Mouse (Mus musculus): ENCODE data around the gene Castor2.

Gene Castor2

DNA sequence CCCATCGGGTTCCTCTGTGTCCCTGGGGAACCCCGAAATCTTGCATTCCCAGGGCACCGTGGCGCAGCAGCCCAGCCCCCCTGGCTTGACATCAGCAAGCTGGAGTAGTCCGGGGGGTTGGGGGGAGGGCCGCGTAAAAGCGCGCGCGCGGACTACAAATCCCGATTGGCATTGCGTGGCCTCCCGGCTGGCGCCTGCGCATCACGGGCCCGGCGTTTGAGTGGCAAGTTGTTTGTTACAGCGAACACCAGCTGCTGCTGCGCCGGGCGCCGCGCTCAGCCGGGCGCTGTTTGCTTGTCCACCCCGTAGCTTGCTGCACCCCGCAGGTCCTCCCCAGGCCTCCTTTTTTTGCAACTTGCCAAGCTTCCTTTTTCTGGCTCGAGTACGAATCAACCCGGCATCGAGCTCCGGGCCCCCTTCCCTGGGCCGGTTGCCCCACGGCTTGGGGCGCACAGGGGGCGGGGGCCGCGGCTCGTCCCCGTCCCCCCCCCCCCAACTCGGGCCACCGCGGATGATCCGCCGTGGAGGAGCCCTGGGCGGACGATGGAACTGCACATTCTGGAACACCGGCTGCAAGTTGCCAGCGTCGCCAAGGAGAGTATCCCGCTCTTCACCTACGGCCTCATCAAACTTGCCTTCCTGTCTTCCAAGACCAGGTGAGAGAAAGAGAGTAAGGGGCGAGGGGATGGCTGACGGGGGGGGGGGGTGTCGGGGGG lies at the start of gene Castor2:
Gene Castor2 (plus strand): TSS at position 216 of the 716 bp plus-strand sequence.
- DNase-seq = peak; percentile 91 to 94

DNA sequence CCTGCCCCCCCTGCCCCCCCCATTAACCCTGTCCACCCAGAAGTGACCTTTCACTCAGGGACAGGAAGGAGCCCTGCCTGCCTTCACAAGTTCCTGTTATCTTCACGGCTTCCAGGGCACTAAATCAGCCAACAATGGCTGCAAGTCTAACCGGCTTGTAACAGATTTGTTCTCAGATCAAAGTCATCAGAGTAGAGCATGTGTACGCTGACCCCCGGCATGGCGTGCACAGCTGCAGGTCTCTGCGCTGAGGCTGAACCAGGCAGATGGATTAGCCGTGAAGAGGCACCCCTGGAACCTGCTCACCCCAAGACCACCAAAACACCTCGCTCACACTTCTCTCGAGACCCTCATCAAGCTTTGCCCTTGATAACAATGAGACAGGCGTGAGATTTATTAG lies 48.8 kb upstream of the Castor2 start:
- no peak for DNase-seq

DNA sequence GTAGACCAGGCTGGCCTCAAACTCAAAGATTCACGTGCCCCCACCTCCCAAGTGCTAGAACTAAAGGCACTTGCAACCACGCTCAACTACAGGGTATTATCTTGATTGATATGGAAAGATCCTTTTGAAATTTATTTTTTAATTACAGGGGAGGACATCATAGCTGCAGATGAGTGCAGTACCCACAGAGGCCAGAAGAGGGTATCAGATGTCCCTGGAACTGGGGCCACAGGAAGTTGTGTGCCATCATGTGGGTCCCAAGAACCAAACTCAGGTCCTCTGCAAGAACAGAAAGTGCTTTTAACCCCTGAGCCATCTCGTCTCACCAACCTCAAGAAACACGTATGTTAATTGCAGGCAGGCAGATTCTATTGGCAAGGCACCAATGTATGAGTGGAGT lies 46.9 kb upstream of the Castor2 start:
- no peak for DNase-seq

DNA sequence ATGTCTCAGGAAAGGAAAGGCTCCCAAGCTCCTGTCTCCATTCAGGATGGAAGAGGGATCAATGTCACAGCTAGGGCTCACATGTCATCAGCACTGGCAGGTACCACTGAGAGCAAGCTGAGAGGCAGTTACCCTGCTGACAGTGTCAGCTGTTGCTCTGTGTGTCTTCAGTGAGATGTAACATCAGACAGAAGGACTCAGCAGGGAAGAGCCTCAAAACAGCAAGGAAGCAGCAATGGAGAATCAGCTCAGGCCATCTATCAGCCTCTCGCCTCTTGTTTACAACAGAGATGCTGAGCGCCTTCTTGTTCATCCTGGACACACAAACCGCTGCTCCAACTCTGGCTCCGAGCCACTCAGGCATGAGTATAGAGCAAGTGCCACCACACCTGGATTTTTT lies 45.0 kb upstream of the Castor2 start:
- DNase-seq = no peak

DNA sequence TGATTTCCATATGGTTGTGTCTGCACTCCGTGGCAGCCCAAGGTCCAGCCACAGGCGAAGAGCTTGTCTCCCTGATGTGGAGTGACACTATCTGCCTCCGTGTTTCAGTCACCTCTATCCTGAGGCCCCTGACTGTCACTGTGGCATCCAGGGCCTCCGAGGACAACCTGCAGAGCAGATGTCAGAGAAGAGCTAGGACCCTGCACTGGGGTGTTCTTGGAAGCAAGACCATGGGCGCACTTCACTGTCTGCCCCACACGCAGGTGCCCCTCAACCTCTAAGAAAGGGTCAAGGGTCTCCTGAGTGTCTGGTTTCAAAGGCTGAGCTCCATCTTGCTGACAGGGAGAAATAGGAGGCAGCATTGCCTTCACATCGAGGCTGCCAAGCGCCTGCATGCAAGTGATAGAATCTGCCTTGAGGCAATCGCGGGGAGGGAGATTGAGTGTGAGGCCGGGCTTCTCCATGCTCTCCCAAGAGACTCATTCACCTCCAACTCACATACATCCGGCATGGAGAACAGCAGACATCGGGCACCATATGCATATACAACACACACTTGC lies 40.6 kb upstream of the Castor2 start:
- DNase-seq = no peak

DNA sequence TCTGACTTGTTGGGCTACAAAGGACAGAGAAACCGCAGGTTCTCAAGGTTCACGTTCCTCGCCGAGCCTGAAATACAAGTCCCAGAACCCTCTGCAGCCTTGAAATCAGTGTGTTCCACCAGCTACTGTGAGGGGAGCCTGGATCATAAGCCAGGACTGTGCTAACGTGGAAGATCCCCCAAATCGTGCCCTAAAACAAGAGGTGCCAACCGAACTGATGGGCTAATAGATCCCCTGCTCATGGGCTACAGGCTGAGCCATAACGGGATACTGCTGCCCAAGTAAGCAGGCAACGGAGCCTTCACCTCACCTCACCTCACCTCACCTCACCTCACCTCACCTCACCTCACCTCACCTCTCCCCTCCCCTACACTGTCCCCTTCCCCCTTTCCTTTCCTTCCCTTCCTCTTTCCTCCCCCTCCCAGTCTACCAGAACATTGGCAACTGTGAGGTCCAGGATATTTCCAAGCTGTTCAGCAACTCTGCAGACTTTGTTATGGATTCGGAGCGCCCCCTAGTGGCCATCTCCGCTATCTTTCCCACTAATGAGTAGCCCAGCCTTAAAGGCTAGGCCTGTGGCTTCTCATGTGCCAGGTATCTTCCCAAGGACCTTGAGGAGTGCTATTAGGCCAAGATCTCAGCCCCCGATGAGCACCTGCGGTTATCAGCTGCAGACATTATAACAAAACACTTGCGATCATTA lies 36.0 kb upstream of the Castor2 start:
- DNase-seq = peak; percentile 34 to 41

DNA sequence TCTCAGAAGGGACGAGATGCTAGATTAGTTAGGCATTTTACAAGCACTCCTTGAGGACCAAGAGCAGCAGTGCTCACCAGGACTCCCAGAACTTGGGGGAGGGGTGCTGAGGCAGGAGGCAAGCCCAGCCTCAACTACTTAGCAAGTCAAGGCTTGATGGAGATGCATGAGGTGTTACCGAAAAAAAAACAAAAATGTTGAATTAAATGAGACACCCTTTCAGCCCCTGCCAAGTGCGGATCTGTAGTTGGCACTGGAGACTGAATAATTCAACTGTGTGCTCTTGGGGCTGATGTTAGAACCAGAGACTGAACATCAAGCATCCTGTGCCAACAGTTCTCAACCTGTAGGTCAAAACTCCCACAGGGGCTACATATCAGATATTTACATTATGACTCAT lies 33.2 kb upstream of the Castor2 start:
- no peak for DNase-seq

DNA sequence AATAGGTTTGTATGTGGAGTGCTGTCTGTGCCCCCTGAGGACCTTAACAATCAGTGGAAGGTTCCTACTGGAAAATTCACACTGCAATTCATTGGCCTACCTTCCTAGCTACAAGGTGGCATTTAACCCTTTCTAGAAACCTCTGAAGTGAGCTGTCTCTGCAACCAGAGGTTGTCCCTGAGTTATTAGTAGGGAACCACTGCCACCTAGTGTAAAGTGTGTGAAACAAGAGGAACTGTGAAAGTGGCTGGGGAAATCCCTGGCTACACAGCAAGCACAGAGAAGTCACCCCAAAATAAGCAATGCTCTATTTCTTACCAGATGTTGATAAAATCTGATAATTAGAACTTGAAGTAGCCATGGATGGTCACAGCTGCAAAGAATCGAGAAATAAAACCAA lies 31.6 kb upstream of the Castor2 start:
- no peak for DNase-seq

DNA sequence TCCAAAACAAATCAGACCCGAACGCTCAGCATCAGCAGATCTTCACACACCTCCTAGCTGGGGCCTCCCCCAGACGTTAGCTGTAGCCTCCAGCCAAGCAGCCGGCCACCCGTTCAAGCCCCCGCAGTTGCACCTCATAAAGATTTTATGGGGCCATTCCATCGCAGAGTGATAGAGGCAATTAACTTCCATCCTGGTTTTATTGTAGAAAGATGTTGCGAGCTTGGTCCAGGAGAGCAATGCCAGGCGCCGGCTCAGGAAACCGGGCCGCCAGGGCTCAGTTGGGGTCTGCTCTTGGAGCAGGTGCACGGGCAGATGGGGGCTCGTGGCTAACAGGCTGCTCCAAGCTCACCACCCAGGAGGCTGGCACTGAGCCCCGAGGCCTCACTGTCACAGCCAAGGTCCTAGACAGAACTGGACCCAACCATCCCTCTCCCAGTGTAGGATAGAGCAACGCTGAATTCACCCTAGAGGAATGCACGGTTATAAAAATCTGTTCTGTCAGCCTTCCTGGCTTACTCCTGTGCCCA lies 25.9 kb upstream of the Castor2 start:
- DNase-seq = no peak

DNA sequence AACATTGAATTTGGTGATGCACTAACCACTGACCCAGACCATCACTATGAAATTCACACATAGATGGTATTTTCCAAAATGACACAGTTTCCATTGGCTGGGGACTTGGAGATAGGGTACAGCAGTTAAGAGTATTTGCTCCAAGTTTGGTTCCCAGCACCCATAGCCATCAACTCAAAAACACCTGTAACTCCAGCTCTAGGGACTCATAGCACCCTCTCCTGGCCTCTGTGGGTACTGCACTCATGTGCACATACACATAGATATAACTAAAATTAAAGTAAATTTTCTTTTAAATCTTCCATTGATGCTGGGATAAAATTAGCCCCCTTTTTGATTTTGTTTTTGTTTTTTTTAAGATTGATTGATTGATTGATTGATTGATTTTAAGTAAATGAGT lies 25.1 kb upstream of the Castor2 start:
- no peak for DNase-seq

DNA sequence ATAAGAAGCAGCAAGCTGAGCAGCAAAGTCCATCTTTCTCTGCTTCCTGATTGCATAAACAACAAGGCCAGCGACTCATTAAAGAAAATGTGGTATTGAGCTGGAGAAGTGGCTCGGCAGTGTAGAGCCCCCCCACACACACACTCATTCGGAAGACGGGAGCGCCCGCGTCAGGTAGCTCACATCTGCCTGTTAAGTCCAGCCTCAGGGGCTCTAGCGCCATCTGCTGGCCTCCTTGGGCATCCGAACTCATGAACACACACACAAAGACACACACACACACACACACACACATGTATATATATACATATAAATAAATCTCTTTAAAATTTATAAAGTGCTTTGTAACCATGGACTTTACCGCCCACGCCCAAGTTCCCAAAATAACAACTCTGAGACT lies 23.3 kb upstream of the Castor2 start:
- DNase-seq = no peak

DNA sequence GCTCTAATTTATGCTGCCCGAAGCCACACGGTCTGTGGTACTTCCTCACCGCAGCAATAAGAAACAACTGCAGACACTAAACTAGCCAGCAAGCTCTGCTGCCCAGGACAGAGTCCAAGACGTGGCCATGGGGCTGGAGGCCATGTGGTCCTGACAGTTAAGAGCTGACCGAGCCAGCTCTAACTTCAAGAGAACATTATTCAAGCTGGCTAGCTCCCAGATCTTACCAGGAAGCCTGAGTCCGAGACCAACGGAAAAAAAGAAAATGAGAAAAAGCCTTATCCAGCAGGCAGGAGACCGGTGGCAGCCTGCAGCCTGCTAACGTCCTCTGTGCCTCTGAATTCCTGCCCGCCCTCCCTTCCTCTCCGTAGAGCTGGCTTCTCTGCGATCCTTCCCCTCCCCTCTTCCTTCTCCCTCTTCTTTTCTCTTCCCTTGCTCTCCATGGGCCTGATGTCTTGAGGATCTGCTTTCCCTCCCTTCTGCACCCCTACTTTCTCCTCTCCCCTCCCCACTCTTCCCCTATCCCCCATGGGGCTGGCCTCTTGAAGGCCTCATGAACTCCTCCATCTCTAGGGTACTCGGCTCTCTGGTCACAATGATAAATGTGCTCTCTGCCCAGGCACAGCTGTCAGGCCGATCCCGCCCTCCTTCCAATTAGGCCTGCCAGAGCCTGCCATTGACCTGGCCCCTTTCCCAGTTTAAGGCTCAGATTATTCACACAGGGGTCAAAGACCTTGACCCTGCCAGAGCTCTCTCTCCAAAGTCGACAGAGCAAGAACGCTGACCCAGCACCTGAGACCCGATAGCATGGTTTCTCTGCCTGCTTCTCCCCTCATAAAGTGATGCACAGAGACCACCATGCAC lies 18.6 kb upstream of the Castor2 start:
- DNase-seq = no peak

DNA sequence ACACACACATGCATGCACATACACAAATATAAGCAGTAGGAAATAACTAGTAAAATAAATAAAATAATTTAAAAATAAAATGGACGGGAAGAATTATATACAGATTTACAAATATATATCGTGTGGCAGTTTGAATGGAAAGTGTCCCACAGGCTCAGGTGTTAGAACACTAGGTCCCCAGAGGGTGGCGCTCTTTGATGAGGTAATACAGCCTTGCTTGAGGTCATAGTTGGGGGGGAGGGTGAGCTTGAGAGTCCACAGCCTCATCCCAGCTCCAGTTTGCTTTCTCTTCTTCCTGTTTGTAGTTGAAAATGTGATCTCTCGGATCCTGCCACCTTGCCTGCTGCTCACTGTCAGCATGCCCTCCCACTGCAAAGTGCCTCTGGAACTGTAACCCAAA lies 14.3 kb upstream of the Castor2 start:
- DNase-seq = no peak

DNA sequence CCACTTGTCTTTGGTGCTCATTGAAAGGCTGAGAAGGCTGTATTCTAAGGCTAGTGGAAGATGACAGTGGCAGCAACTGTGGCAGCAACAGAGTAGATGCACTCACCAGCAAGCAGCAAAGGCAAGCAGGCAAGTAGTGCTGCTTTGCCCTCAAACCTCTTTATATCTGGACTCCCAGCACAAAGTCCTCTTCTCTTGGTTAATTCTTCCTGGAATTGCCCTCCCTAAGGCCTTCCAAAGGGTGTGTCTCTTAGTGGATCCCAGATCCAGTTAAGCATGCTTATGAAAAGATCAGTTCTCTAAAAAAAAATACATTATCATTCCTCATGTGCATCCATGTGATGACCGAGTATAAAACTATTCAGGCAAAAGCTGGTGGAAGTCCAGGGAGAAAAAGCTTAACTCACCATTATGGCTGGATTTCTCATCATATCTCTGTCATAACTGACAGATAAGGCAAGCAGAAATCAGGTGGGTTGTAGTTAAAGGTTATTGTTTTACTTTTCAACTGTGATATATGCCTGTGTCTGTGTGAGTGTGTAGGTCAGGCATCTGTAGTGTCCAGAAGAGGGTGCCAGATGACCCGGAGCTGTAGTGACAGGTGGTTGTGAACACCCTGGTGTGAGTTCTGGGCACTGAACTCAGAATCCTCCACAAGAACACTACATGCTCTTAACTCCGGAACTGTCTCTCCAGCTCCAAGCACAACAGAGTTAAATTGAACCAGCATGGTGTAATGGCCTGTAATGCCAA lies 13.4 kb upstream of the Castor2 start:
- no peak for DNase-seq

DNA sequence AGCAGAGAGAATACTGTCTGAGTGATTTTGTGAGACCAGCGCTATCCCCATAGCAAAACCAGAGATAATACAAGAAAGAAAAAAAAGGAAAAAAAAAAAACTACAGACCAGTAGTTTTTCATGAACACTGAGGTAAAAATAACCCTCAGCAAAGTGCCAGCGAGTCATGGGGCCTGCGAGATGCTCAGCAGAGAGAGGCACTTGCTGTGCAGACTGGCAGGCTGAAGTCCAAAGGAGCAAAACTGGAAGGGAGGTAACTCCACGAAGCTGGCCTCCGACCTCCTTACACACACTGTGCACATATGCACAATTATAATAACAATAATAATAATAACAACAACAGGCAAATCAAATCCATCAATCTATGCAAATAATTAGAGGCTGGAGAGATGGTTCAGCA lies 12.3 kb upstream of the Castor2 start:
- DNase-seq = no peak

DNA sequence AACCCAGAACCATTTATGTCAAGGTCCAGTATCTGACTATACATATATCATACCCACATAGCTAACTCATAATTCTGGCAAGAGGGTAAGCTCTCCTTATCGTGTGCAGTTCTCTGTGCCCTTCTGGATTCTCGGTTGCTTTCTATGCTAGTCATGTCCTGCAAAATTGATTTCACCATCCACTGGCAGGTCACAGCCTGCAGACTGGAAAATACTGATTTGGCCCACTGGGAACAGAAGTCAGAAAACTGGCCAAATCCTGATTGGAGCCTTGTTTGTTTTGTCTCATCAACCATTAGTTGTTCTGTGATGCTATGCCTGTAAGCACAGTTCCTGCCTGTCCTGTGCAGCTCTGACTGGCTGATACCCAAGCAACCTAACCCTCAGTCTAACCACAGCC lies 3.7 kb upstream of the Castor2 start:
- no peak for DNase-seq

DNA sequence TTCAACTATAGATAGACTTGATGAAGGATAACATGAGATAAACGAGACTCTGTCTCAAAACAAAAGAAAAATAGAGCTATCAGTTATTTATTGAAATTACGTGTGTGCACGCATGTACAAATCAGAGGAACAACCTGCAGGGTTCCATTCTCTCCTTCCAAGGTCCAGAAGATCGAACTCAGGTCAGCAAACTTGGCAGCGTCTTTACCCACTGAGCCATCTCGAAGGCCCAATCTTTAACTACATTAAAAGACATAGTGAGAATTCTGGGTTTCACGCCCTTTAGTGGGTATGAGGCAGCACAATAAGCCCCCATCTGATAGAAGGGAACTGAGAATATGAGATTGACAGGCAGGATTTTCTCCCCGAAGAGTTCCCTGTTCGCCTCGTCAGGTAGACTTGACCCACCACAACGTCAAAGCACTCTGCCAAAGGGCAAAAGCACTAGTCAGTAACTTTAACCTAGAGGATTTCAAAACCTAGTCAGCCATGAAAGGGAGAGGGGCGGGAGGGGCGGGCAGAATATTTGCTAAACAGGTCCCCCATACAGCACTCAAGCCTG lies 1.1 kb upstream of the Castor2 start:
- no peak for DNase-seq

DNA sequence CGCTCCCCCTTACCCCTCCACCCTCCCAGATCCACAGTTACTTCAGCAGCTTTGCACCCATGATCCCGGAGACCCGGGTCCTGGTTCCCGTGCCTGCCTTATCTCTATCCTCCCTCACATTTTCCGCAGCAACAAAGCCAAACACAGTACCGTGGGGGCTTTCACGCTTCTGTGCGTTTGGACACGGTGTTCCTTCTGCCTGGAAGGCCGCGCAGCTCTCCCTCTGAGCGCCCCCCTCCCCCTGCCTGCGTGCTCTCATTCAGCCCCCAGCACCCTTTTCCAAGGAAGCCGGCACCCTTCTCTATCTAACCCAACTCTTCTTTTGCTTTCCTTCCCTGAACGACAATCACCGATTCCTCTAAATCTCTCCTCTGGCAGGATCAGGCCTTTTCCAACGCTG lies 535 bp upstream of the Castor2 start:
- peak; percentile 33 to 35 for DNase-seq

DNA sequence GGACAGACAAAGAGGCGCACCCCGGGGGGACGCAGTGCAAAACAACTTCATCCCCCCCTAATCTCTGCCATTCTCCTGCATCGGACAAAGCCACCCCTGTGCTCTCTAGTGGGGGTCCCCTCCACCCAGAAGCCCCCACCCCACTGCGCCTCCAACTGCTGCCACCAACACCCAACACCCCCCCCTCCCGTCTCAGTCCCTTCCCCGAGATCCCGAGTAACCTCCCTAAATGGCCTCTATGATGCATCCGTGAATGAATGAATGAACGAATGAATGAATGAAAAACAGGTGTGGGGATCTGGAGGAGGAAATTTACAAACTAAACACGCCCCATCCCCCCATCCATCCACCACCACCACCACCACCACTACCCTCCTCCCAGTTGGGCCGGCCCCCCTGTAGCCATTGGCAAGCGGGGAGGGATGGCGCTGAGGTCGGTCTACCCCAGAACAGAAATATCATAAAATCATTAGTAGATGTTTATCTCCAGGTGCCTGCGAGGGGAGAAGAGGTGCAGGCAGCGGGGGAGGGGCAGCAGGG lies 791 bp downstream of the Castor2 start:
- peak in 1 of 2 experiments; percentile 32 for DNase-seq

DNA sequence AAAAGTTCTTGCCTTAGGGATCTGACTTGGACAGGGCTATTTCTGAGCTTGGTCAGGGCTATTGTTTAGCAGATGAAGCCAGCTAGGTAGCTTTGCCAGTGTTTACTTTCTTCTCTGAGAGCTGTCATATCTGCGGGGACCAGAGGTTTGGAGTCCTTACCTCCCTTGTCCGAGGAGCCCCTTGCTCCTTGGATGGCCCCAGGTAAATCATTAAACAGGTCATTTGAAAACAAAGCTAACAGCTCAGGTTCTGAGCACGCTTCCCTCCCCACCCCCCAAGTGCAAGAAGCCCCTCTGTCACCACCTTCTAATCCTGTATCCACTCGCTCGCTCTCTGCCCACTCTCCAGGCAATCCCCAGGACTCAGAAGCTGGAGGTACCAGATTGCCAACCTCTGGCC lies 1.8 kb downstream of the Castor2 start:
- DNase-seq = no peak

DNA sequence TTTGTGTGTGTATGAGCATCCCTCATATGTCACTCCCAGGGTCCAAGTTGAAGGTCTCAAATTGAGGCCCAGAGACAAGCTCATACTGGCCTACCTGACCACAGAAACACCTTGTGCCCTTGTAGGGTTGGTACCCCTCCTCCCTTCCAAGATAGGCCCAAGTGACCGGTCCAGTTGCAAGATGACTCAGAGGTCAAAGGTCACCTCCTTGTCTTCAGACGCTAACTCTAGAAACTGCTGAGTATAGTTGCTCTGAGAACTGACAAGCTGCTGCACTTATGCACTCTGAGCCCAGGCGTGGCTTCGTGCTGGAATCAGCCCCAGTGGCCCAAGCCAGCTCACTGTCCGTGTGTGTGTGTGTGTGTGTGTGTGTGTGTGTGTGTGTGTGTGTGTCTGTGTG lies 2.4 kb downstream of the Castor2 start:
- DNase-seq = no peak

DNA sequence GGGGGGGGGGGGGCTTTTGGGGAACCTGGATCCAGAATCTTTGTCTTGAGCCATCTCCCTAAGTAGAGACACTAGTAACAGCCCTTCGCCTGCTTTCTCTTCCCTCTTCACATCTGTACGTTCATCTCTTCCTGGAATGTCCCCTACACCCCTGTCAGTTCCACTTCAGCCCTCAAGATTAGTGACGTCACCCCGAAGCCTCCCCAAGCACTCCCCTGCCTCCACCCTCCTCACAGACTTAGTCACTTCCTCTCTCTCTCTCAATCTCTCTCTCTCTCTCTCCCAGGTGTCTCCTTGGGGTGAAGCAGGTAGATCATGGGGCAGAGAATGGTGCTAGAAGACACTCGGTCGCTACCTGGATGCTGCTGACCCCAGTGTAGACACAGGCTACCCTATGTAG lies 3.2 kb downstream of the Castor2 start:
- DNase-seq = no peak

Data from thymus, postnatal 36 days (tissue).